Mouse (Mus musculus) G1E (cell line): ENCODE results near the gene Arhgef7.

ENCODE experiments used
- CTCF ChIP-seq: IDR thresholded peaks from 2 replicates; pipeline ENCODE4 v1.5.1; 2012; ENCODE audit warnings: low read depth, low read length, inconsistent platforms, mixed read lengths
- GATA1 ChIP-seq: IDR thresholded peaks from 2 replicates; pipeline ENCODE4 v1.6.1; 2012; ENCODE audit warnings: borderline replicate concordance, low read length, inconsistent platforms, mixed read lengths

GRCm38 (mm10) chr8:11758482-11759281 is 31.2 kb downstream of the Arhgef7 start:
- TF ChIP-seq CTCF: no peak
- TF ChIP-seq GATA1: no peak
